Mouse (Mus musculus) mouse embryonic stem cell (cell line): ENCODE results near the gene Aftph.
"Not testable (repeated sequence)": the region's sequence is repeated elsewhere in the genome, so short reads cannot be mapped to it uniquely, and the experiment has no call there.

Experiments used
- in situ Hi-C, 2 experiments: fragments of 300-500 bp; cut with MboI; formaldehyde crosslinking; loops; 1 replicate in 1 of 2; 3 replicates in 1 of 2; pipeline ENCODE4 v1.14.3; 2019 to 2020; ENCODE audit warnings: low sequenced_read_pairs in 2 of 2, low pct_unique_long_range_greater_than_20kb in 1 of 2, mixed read lengths in 1 of 2; ENCODE audit not compliant: unreplicated experiment in 1 of 2

Gene Aftph

DNA sequence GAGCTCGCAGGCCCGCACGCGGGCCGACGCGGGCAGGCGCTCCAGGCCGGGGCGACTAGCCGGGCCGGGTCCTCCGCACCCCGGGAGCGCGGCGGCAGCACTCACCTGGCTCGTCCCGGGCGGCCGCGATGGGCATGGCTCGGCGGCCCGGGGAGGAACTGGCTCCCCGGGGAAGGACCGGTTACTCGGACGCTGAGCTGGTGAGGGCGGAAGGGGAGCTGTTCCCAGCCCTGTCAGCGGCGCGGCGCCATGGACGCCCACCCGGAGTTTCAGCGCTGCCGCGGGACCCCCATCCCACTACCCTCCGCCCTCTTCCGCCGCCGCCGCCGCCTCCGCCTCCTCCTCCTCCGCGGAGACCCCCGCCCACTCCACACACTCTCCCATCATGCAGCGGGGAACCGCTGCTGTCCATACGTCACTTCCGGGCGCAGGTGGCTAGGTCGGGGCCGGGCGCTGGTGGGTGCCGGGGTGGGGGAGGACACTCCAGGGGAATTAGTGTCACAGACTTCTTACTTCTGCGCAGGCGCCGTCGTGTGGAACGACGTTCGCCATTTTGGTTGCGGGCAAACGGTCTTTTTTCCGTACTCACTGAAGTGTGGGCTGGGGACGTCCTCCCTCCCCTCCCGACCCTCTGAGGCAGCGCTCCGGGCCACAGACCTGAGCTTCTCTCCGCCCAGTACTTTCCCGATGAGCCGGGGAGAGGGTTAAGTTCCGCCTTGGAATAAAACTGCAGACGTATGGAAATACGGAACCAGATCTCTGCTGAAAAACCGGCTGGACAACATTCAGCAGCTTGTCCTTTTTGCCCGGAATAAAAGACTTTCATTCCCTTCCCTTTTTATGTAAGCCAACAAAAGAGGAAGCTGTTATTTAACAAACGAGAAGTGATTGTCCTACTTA, at the start of gene Aftph:
TSS of gene Aftph (minus strand) at position 389 of the 900 bp plus-strand sequence.
- in situ Hi-C loops = no loop called here

- in situ Hi-C loops = loop anchor here in 1 of 2 experiments (25.0 kb wide), 1 partner anchor 673 kb away; no protein-coding TSS in a partner anchor
Observed at GRCm38 (mm10) chr11:20789015-20789414, 47.6 kb upstream of the Aftph start.

DNA sequence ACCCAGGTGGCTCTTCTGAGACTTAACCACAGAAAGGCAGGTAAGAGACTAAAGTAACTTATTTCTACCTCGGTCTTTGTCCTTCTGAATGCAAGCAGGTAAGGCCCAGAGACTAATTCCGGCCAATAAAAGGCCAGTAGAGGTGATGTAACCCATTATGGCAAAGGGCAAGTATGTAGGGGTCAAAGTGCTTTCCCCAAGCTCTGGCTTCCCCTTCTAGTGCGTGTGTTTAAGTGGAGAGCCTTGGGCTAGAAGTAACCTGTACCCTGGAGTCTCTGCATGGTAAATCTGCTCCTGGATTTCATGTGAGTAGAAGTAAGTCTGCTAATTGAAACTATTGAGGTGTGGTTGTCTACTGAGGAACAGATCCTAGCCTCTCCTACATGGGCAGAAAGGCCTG, 46.7 kb upstream of the Aftph start:
- in situ Hi-C loops = loop anchor here in 1 of 2 experiments (25.0 kb wide), 1 partner anchor 674 kb away; no protein-coding TSS in a partner anchor

DNA sequence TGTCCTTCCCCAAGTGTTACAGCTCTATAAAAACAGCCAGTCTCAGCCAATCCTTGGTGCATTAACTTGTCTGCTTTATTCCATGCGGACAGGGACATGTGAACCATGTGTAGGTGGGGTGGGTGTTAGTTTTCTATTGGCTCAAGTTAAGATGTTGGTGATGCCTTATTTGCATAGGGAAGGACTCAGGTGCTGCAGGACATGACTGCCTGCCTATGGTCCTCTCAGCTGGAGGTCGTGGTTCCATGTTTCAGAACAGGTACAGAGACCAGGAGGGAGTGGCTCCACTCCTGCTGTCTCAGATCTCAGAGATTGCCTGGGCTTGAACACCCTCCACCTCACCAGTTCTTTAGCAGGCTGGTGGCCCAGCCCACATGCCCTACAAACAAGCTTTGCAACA, 44.8 kb upstream of the Aftph start:
- in situ Hi-C loops = loop anchor here in 1 of 2 experiments (25.0 kb wide), 1 partner anchor 676 kb away; no protein-coding TSS in a partner anchor

- in situ Hi-C loops = loop anchor here in 1 of 2 experiments (25.0 kb wide), 1 partner anchor 677 kb away; no protein-coding TSS in a partner anchor
Observed at GRCm38 (mm10) chr11:20785186-20785585, 43.8 kb upstream of the Aftph start.

DNA sequence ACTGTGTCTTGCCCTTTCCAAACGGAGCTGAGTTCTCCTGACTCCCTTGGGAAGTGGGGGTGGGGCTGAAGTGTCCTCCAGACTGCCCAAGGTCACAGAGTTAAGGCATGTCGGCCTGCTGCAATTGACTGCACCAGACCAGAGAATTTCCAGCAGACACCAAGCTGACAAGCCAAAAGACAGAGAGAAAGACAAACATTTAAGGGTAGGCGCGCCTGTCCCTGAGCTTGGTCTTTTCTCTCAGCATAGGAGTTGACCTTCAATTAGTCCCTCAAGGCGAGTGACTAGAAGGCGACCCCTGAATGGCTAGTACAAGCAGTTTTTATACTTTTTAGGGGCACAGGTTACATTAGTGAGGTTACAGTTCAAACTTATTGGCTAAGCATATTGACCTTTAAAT, 43.4 kb upstream of the Aftph start:
- in situ Hi-C loops = loop anchor here in 1 of 2 experiments (25.0 kb wide), 1 partner anchor 678 kb away; no protein-coding TSS in a partner anchor

GRCm38 (mm10) chr11:20783467-20783866, 42.1 kb upstream of the Aftph start:
- in situ Hi-C loops = loop anchor here in 1 of 2 experiments (25.0 kb wide), 1 partner anchor 679 kb away; no protein-coding TSS in a partner anchor

DNA sequence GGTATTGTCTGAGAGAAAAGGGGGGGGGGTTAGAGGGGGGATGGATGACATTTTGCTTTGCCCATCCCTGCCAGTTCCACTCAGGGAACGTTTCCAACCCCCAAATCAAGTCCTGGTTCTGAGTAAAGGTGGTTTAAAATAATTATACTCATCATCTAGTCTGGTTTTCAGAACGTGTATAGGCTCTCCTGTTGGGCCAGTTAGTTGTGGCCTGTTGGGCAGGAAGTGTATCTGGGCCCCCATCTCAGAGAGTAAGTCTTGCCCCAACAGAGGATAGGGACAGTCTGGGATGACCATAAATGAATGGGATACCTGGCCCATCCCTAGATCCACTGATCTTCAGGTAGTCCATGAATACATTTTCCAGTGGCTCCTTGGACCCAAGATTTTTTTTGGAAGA, 41.2 kb upstream of the Aftph start:
- in situ Hi-C loops = loop anchor here in 1 of 2 experiments (25.0 kb wide), 1 partner anchor 680 kb away; no protein-coding TSS in a partner anchor

DNA sequence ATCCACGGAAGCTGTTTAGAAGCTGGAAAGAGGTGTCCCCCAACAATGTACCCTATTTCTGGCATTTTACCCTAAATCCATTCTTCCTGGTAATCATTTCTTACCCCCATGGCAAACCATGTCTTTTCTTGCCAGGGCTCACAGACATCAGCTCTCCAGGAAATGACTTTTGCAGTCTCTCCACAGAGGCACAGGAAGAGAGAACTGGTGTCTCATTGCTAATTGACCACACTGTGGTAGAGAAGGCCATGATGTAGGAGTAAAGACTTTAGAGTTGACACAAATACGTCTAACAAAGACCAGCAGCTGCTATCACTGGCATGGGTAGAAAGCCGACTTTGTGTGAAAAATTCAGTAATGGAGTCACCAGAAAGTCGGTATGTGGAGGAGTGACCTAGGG, 38.9 kb upstream of the Aftph start:
- in situ Hi-C loops = loop anchor here in 1 of 2 experiments (25.0 kb wide), 1 partner anchor 682 kb away; no protein-coding TSS in a partner anchor

- in situ Hi-C loops = loop anchor here in 1 of 2 experiments (25.0 kb wide), 1 partner anchor 683 kb away; no protein-coding TSS in a partner anchor
Observed at GRCm38 (mm10) chr11:20778861-20779563, 37.6 kb upstream of the Aftph start.

- in situ Hi-C loops = loop anchor here in 1 of 2 experiments (25.0 kb wide), 1 partner anchor 684 kb away; no protein-coding TSS in a partner anchor
Observed at GRCm38 (mm10) chr11:20778298-20778697, 36.9 kb upstream of the Aftph start.

GRCm38 (mm10) chr11:20776668-20777067, 35.3 kb upstream of the Aftph start:
- in situ Hi-C loops = loop anchor here in 1 of 2 experiments (25.0 kb wide), 1 partner anchor 686 kb away; no protein-coding TSS in a partner anchor

- in situ Hi-C loops = no loop called here
Observed at GRCm38 (mm10) chr11:20772642-20773041, 31.3 kb upstream of the Aftph start.

- in situ Hi-C loops = not testable (repeated sequence)
Observed at GRCm38 (mm10) chr11:20771827-20772226, 30.4 kb upstream of the Aftph start.

DNA sequence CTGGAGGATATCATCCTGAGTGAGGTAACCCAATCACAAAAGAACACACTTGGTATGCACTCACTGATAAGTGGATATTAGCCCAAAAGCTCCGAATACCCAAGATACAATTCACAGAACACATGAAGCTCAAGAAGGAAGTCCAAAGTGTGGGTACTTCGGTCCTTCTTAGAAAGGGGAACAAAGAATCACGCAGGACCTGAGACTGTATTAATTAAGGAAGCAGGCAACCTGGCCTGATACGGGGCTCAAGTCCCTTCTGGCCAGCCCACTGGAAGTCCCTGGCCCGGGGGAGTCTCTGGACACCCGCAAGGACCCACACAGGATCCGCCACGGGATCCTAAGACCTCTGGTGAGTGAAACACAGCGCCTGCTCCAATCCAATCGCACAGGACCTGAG, 20.6 kb upstream of the Aftph start:
- in situ Hi-C loops = not testable (repeated sequence)

GRCm38 (mm10) chr11:20750573-20750972, 9.2 kb upstream of the Aftph start:
- in situ Hi-C loops = no loop called here

GRCm38 (mm10) chr11:20743353-20743752, 2.0 kb upstream of the Aftph start:
- in situ Hi-C loops = no loop called here

DNA sequence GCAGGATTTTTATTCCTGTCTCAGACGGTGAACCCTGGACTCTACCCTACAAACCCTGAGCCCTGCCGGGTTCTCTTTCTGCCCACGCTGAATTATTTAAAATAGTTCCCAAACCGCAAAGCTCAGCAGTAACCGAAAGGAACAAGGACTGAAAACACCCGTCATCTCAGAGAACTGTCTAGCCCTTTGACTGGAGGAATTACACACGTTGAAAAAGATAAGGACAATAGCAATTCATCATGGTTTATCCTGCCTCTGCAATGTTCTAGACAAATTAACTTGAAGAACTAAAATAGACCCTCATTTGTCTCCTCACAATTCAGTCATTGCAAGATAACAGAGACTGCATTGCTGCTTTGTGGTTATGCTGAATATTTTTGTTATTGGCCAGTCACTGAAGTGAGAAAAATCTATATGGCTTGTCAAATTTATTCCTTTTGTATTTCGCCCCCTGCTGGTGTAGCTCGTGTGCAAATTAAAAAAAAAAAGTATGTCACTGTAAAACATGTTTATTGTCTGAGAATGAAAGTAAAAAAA, 1.0 kb upstream of the Aftph start:
- in situ Hi-C loops = no loop called here
